Mouse (Mus musculus) embryonic facial prominence, embryonic 10.5 days (tissue): Measurements from ENCODE around the gene Grid2ip. TPM values are rescaled to one million over a fixed set of nuclear protein-coding genes. Genes with fewer than 3 reads are reported as not detected.

Source experiments
- polyA plus RNA-seq: library from polyadenylated mRNA; unstranded; fragments of >200 nt; fragmentation: Nextera tagmentation; extraction: Ambion mirVana; gene quantifications from 2 replicates; pipeline ENCODE4 v1.2.1, GENCODE M21; 2016

Grid2ip gene
- polyA plus RNA-seq, 1 experiment from 2014 or later, result 0.14 TPM

Other genes with a start within 250 kb of the Grid2ip start
- gene Rnf216, start 244.3 kb upstream of the Grid2ip start, polyA plus RNA-seq, result 50.5 and 53.9 TPM in 2 replicates
- not detected in 2 replicates for gene Olfr718-ps1, start 209.8 kb upstream of the Grid2ip start, polyA plus RNA-seq
- gene Rbak, start 176.6 kb upstream of the Grid2ip start, polyA plus RNA-seq, result 15.6 and 16.3 TPM in 2 replicates
- not detected in 2 replicates for gene Spdye4b, start 176.3 kb upstream of the Grid2ip start, polyA plus RNA-seq
- not detected in 2 replicates for gene Spdye4a, start 130.4 kb upstream of the Grid2ip start, polyA plus RNA-seq
- gene Zfp12, start 122.2 kb upstream of the Grid2ip start, polyA plus RNA-seq, result 21.7 and 22.7 TPM in 2 replicates
- gene Zfp316, start 87.3 kb upstream of the Grid2ip start, polyA plus RNA-seq, result 3.1 and 3.5 TPM in 2 replicates
- gene Zfp853, start 63.7 kb upstream of the Grid2ip start, polyA plus RNA-seq, result not detected in 2 replicates
- gene E130309D02Rik, start 42.0 kb upstream of the Grid2ip start, polyA plus RNA-seq, result 62.1 and 65.4 TPM in 2 replicates
- 71.0 and 77.2 TPM in 2 replicates for gene Zdhhc4, start 28.1 kb upstream of the Grid2ip start, polyA plus RNA-seq
- 221 and 226 TPM in 2 replicates for gene Kdelr2, start 46.5 kb downstream of the Grid2ip start, polyA plus RNA-seq
- 12.4 and 12.6 TPM in 2 replicates for gene Daglb, start 107.2 kb downstream of the Grid2ip start, polyA plus RNA-seq
- gene Rac1, start 170.7 kb downstream of the Grid2ip start, polyA plus RNA-seq, result 400 and 407 TPM in 2 replicates